Mouse (Mus musculus) heart, embryonic 10.5 days (tissue): Measurements from ENCODE around the gene Plvap. TPM values are rescaled to one million over a fixed set of nuclear protein-coding genes. Genes with fewer than 3 reads are reported as not detected.
"Not testable (repeated sequence)": the region's sequence is repeated elsewhere in the genome, so short reads cannot be mapped to it uniquely, and the experiment has no call there.

Experiments
- DNase-seq: peaks from one replicate; pipeline ENCODE4 v3.0.0-alpha.2; 2017; ENCODE audit warnings: low spot score
- H3K27ac ChIP-seq: fragments of 300-500 bp; sonication (generic); 2 replicates; pipeline ENCODE4 v1.5.1; 2016; ENCODE audit warnings: mild to moderate bottlenecking
- H3K27me3 ChIP-seq: fragments of 300-500 bp; sonication (generic); 2 replicates; pipeline ENCODE4 v1.6.1; 2016; ENCODE audit warnings: mild to moderate bottlenecking; ENCODE audit not compliant: poor library complexity, insufficient read depth, severe bottlenecking
- H3K36me3 ChIP-seq: fragments of 300-500 bp; sonication (generic); 2 replicates; pipeline ENCODE4 v1.6.1; 2016; ENCODE audit warnings: mild to moderate bottlenecking, moderate library complexity
- H3K4me1 ChIP-seq: fragments of 300-500 bp; sonication (generic); 2 replicates; pipeline ENCODE4 v1.6.1; 2016; ENCODE audit warnings: mild to moderate bottlenecking
- H3K4me3 ChIP-seq: fragments of 300-500 bp; sonication (generic); 2 replicates; pipeline ENCODE4 v1.5.1; 2016; ENCODE audit warnings: mild to moderate bottlenecking, moderate library complexity
- H3K9me3 ChIP-seq: fragments of 300-500 bp; sonication (generic); 2 replicates; pipeline ENCODE4 v1.6.1; 2016; ENCODE audit warnings: mild to moderate bottlenecking, moderate library complexity
- WGBS: fragments of 180-500 bp; shearing (Covaris S2); methylation state at CpG from one replicate; pipeline ENCODE4 v1.1.7; 2016; 5-methylcytosine and 5-hydroxymethylcytosine counted together
- polyA plus RNA-seq: library from polyadenylated mRNA; unstranded; fragments of >200 nt; fragmentation: Nextera tagmentation; extraction: Ambion mirVana; gene quantifications from 2 replicates; pipeline ENCODE4 v1.2.1, GENCODE M21; 2016

The Plvap gene
- polyA plus RNA-seq, 1 experiment from 2014 or later: 174 TPM

DNA sequence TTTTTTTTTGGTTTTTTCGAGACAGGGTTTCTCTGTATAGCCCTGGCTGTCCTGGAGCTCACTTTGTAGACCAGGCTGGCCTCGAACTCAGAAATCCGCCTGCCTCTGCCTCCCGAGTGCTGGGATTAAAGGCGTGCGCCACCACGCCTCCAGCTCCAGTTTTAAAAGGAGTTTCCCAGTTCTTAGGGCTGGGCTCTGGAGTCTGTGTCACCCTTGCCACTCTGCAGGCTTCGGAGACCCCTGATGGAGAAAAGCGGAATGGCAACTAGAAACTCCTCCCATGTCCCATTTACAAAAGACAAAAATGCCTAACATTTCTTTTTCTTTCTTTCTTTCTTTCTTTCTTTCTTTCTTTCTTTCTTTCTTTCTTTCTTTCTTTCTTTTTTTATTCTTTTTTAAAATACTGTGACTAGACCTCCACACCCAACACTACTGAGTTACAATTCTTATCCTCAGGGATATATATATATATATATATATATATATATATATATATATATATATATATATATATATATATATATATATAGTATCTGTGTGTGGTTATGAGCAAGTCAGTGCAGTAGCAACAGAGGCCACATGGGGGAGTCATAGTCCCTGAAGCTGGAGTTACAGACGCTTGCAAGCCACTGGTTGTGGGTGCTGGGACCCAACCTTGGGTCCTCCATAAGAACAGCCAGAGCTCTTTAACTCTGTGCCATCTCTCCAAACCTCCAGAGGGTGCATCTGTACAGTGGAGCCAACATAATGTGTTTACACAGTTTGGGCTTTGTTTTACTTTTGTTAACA lies 7.7 kb upstream of the Plvap start:
- Histone ChIP-seq H3K27me3 (peaks cover 21% of the 10 kb centered on the region; the same call in 1 of the 2 replicates), H3K4me1 (peaks cover 27% of the 10 kb centered on the region)
- H3K36me3 ChIP-seq, DNase-seq, H3K4me3 ChIP-seq, H3K9me3 ChIP-seq, H3K27ac ChIP-seq: not testable (repeated sequence)
- 41% methylated on average over 10 of the region's 10 CpGs for WGBS

DNA sequence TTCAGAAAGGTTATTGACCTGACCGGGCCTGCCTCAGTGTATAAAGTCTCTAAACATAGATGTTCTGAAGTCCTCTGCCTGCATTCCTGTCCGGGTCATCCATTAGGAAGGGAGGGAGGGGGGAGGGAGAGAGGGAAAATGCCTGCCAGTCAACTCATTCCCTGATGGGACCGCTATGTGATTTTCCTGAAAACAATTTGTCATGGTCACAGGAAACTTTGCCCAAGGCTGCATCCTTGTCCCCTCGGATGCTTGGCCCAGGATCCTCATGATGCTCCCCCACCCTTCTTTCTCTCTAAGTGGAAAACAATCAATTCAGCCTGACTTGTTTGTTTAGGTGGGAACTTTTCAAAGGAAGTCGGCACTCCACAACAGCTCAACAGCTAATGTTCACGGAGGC lies 5.2 kb upstream of the Plvap start:
- Histone ChIP-seq H3K36me3 (no peaks in the 10 kb centered on the region), H3K4me3 (no peak overlapping the region), H3K9me3 (no peaks in the 10 kb centered on the region), H3K4me1 (peaks cover 28% of the 10 kb centered on the region), H3K27me3 (0 out of 2 replicates have a peak, but pooled peaks cover 9% of the 10 kb centered on the region), H3K27ac (peak overlapping the region; percentile 38; the same call in 1 of the 2 replicates)
- 14% methylated on average over 6 of the region's 6 CpGs for WGBS
- DNase-seq: no peak

DNA sequence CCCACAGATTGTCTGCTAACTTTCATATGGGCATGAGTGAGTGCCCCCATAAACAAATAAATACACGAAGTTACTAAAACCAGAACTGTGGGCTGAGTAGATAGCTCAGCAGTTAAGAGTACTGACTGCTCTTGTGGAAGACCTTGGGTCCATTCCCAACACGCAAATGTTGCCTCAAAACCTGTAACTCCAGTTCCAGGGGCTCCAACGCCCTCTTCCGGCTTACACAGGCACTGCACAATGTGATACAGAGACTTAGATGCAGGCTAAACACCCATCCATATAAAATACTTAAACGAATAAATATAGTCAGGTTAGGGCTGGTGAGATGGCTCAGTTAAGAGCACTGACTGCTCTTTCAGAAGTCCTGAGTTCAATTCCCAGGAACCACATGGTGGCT lies 3.5 kb upstream of the Plvap start:
- peaks cover 20% of the 10 kb centered on the region for H3K27me3 ChIP-seq
- no peaks in the 10 kb centered on the region for H3K36me3 ChIP-seq
- H3K27ac ChIP-seq: no peak overlapping the region
- WGBS: 65% methylated on average over 5 of the region's 5 CpGs
- no peak for DNase-seq
- H3K4me3 ChIP-seq: no peak overlapping the region
- peaks cover 25% of the 10 kb centered on the region for H3K4me1 ChIP-seq
- no peaks in the 10 kb centered on the region for H3K9me3 ChIP-seq

DNA sequence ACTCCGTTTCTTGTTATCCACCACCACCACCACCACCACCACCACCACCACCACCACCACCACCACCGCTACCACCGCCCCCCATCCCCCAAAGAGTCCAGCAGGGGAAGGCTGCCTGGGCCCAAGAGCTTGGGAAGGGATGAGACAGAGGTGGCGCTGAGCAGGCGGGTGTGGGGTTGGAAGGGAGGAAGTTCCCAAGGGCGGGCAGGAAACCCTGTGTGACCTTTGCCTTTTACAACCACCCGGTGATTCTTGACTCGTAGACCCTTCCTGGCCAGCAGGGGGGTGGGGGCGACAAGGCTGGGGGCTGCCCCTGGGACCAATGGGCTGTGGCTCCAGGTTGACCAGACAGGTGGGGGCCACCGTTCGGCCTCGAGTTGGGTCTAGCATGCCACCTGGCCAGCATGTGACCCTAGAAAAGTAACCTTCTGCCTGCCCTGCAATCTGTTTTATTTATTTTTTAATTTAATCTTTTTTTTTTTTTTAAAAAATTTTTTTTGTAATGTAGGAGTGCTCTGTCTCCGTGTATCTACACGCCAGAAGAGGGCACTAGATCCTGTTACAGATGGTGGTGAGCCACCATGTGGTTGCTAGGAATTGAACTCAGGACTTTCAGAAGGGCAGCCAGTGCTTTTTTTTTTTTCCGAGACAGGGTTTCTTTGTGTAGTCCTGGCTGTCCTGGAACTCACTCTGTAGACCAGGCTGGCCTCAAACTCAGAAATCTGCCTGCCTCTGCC lies 1.6 kb upstream of the Plvap start:
- H3K9me3 ChIP-seq: no peaks in the 10 kb centered on the region
- peaks cover 25% of the 10 kb centered on the region for H3K4me1 ChIP-seq
- 0 out of 2 replicates have a peak overlapping the region, but pooled peaks have one; percentile 57 for H3K27ac ChIP-seq
- DNase-seq: no peak
- 53% methylated on average over 15 of the region's 15 CpGs for WGBS
- no peak overlapping the region for H3K4me3 ChIP-seq
- no peaks in the 10 kb centered on the region for H3K36me3 ChIP-seq
- H3K27me3 ChIP-seq: peaks cover 38% of the 10 kb centered on the region

DNA sequence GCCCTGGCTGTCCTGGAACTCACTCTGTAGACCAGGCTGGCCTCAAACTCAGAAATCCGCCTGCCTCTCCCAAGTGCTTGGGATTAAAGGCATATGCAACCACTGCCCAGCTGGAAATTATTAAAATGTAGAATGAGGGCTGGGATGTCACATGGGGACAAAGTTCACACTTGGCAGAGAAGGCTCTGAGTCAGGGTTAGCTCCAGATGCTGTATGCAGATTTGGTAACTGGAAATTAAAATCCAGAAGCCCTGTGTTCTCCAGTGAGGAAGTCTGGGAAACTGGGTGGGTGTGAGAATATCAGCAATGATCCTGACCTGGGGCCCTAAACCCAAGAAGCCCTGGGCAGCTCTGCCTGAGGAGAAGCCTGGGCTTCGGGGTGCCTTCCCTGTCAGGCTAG lies 2.2 kb downstream of the Plvap start:
- 65% methylated on average over 2 of the region's 2 CpGs for WGBS
- H3K9me3 ChIP-seq: no peaks in the 10 kb centered on the region
- H3K4me3 ChIP-seq: peak overlapping the region; percentile 53
- H3K4me1 ChIP-seq: peaks cover 31% of the 10 kb centered on the region
- DNase-seq: no peak
- peak overlapping the region; percentile 64; the same call in 1 of the 2 replicates for H3K27ac ChIP-seq
- 0 out of 2 replicates have a peak, but pooled peaks cover 10% of the 10 kb centered on the region for H3K36me3 ChIP-seq
- peaks cover 69% of the 10 kb centered on the region for H3K27me3 ChIP-seq

DNA sequence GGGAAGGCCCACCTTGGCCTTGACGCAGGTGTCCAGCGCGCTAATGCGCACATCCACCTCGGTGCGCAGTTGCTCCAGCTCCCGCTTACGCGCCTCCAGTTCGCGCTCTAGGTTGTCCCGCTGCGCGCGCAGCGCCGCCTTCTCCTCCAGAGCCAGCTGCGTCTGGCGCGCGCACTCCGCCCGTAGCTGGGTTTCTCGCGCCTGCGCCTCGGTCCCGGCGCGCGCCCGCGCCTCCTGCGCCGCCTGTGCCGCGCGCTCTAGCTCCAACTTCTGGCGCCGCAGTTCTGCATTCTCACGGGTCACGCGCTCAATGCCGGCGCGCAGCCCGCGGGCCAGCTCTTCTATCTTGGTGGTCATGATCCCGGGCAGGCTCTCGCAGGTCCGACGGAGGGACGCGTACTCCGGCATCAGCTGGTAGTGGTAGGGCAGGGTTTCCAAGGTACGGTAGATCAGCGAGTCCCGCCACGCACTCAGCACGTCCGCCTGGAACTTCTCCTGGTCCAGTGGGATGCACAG lies 3.9 kb downstream of the Plvap start:
- WGBS: under 1% methylated on average over 61 of the region's 61 CpGs
- Histone ChIP-seq H3K9me3 (no peaks in the 10 kb centered on the region), H3K36me3 (0 out of 2 replicates have a peak, but pooled peaks cover 10% of the 10 kb centered on the region), H3K4me3 (peak overlapping the region; percentile 61), H3K27me3 (peaks cover 69% of the 10 kb centered on the region), H3K27ac (peak overlapping the region; percentile 59; the same call in 1 of the 2 replicates), H3K4me1 (peaks cover 33% of the 10 kb centered on the region)
- DNase-seq: no peak

DNA sequence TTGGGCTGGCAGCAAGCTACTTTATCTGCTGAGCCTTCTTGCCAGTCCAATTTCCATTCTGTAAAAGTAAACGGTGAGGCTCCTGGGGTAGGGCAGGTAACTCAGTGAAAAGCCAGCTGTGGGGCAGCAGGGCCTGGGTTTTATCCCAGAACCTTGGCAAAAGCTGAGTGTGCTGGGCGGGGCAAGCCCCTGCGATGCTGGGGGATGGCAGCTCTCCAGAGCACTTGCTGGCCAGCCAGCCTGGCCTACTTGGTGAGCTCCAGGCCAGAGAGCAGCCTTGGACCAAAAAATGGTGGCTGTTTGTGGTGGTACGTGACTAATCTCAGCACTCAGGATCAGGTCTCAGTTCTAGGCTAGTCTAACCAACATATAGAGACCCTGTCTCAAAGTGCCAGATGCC lies 5.6 kb downstream of the Plvap start:
- Histone ChIP-seq H3K27me3 (peaks cover 58% of the 10 kb centered on the region), H3K27ac (no peak overlapping the region), H3K36me3 (0 out of 2 replicates have a peak, but pooled peaks cover 10% of the 10 kb centered on the region), H3K4me1 (peaks cover 24% of the 10 kb centered on the region), H3K9me3 (no peaks in the 10 kb centered on the region), H3K4me3 (no peak overlapping the region)
- 72% methylated on average over 4 of the region's 4 CpGs for WGBS
- no peak for DNase-seq

DNA sequence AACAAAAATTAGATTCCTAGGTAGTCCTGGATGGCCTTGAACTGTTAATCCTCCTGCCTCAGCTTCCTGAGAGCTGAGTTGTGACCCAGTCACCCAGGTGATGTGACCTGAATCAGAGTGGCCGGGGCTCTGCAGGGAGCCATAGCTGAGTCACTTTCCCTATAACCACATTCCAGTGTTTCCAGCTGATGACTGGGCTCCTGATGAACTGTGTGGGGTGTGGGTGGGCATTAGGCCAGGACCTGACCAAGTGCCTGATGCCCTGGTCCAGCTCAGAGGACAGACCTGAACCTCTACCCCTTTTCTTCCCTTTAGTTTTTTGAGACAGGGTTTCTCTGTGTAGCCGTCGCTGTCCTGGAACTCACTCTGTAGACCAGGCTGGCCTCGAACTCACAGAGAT lies 6.2 kb downstream of the Plvap start:
- Histone ChIP-seq H3K27me3 (peaks cover 52% of the 10 kb centered on the region), H3K4me1 (peaks cover 27% of the 10 kb centered on the region), H3K4me3 (no peak overlapping the region), H3K9me3 (no peaks in the 10 kb centered on the region), H3K27ac (no peak overlapping the region), H3K36me3 (0 out of 2 replicates have a peak, but pooled peaks cover 10% of the 10 kb centered on the region)
- no peak for DNase-seq
- 85% methylated on average over 4 of the region's 4 CpGs for WGBS

DNA sequence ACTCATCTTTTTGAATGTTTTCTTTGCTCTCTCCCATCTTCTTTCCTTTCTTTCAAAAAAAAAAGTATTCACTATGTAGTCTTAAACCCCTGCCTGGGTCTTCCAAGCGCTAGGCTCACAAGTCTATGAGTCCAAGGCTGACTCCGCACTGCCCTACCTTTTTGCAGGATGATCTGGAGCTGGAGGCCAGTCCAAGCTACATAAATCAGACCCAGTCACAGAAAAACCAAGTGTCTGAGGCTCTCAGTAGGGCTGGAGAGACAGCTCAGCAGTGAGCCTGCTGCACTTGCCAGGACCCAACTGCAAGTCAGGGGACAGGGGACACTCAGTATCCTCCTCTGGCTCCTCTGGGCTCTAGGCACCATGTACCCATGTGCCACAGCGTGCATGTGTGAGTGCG lies 7.2 kb downstream of the Plvap start:
- no peak for DNase-seq
- WGBS: 82% methylated on average over 4 of the region's 4 CpGs
- Histone ChIP-seq H3K36me3 (0 out of 2 replicates have a peak, but pooled peaks cover 13% of the 10 kb centered on the region), H3K4me3 (no peak overlapping the region), H3K27ac (no peak overlapping the region; the same call in 1 of the 2 replicates), H3K9me3 (no peaks in the 10 kb centered on the region), H3K27me3 (peaks cover 42% of the 10 kb centered on the region), H3K4me1 (peaks cover 33% of the 10 kb centered on the region)

DNA sequence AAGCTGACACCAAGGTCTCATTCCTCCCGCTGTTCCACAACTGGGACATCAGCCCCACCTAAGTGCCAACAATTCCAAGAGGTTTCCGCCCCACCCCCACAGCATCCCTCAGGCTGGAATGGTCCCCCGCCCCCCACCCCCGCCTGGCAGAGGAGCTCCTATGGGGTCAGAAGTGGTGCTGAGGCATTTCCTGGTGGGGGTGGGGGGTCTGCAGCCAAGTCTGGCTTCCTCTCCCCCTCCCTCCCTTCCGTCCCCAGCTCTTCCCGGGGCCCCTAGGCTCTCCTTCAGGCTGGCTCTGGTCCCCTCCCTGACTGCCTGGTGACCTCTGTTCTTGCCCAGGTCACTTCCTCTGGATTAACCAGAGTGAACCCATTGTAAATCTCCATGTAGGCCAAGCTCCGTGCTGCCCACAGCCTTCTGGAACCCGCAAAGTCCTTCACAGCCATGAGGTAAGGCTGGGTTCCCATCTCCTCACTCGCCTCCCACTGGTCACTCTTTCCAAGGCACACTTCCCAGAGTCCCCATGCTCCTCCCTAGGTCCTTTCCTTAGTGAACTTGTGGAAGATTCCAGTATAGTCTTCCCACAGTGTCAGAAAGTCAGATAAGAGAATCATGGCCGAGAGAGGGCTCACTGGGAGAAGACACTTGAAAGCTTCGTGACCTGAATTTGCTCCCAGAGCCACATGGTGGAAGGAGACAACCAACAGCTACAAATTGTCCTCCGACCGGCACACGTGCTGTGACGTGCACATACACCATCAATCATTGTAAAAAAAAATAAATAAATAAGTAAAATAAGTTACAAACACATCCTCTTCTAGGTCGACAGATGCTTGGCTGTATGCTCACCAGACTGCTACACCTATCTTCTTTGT lies 12.5 kb downstream of the Plvap start:
- no peaks in the 10 kb centered on the region for H3K27me3 ChIP-seq
- peaks cover 59% of the 10 kb centered on the region for H3K4me1 ChIP-seq
- DNase-seq: no peak
- H3K9me3 ChIP-seq: no peaks in the 10 kb centered on the region
- H3K27ac ChIP-seq: peak overlapping the region; percentile 79
- peak overlapping the region; percentile 32 for H3K4me3 ChIP-seq
- WGBS: 23% methylated on average over 16 of the region's 16 CpGs
- peaks cover 6% of the 10 kb centered on the region; the same call in 1 of the 2 replicates for H3K36me3 ChIP-seq

DNA sequence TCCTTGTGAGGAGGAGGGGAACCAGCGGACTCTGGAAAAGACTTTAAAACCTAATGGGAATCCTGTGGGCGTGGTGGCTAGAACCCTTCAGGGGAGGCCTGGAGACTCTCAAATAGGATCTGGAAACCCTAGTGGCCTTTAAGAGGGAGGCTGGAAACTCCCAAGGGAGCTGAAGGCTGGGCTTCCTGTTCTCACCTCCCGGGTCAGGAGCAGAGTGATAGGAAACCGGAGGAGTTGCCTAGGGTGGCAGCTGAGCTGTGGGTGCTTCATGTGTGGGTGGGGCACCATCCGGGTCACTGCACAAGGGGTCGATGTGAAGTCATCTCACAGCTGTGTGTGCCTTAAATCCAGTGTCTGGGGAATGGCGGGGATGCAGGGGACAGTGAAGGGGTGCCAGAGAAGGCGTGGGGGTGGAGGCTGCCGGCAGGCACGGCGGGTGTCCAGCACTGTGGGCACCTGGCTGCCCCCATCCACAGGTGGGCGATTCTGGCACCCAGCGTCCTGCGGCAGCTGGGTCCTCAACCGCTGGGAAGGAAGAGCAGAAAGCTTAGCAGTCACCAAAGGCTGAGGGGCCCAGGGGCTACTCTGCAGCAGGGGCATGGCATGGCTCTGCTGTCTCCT lies 13.6 kb downstream of the Plvap start:
- Histone ChIP-seq H3K36me3 (peaks cover 14% of the 10 kb centered on the region), H3K9me3 (no peaks in the 10 kb centered on the region), H3K27me3 (no peaks in the 10 kb centered on the region), H3K4me1 (peaks cover 55% of the 10 kb centered on the region), H3K4me3 (peak overlapping the region; percentile 32), H3K27ac (peak overlapping the region; percentile 79)
- WGBS: 14% methylated on average over 15 of the region's 15 CpGs
- DNase-seq: no peak
